ENCODE assay signal across 16 mouse cellular contexts in genomic region chr13:33563366-33563765, GRCm38 (mm10).
"Had no signal": no experiment of that assay in that cellular context is flagged by ENCODE, and none has a peak within 500 bp of the region (broad histone marks: within the 10 kb centered on the region; RNA-seq: fewer than 3 reads in every experiment).

No protein-coding gene starts in this region.

- DNase-seq: heart, postnatal 10 days; heart, postnatal 14 days; heart, postnatal 36 days; heart, postnatal 4 days; kidney, adult 11 months; kidney, adult 18-20 months; kidney, adult 2 months; kidney, adult 8-10 months; kidney, adult 9 months; kidney, postnatal 10 days; kidney, postnatal 14 days; kidney, postnatal 25 days; kidney, postnatal 36 days; kidney, postnatal 4 days; layer of hippocampus, adult 9-11 months; layer of hippocampus, postnatal 36 days had no signal
